In the genomic region with DNA sequence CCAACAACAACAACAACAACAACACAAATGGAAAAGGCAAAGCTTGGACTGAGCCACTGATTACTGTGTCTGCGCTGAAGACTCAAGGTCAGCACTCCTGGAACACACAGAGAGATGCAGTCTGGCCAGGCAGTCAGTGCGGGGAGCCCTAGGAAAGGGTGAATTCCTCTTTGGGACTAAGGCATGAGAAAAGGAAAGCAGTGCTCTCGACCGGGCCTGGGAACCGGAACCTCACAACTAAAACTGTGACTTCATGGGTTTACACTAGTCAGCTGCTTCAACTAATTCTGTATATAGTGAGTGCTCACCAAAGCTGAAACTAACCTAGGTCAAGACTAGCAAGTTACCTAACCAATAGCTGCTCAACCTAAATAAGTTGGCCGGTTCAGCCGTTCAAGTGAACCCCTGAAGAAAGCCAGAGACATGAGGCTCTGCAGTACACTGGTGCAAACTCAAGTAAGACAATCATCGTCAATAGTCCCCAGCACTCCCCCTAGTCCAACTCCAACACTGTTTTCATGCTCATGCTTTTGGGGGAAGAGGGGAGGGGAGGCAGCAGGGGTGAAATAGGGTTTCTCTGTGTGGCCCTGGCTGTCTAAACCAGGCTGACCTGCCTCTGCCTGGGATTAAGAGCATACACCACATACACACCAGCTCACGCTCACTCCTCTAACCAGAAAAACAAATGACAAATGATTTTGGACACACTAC, we compare ENCODE assay signal across 20 mouse cellular contexts. TPM values are rescaled to one million over a fixed set of nuclear protein-coding genes. Genes with fewer than 3 reads are reported as not detected.
DNase-seq lines count a peak whose midpoint lies in the region; ATAC-seq and TF ChIP-seq lines count a peak whose summit lies in the region.
"Had no signal": no experiment of that assay in that cellular context is flagged by ENCODE, and none has a peak within 500 bp of the region (broad histone marks: within the 10 kb centered on the region; RNA-seq: fewer than 3 reads in every experiment).

No protein-coding gene starts in this region.

- peak overlapping the region; percentile 19 for H3K4me3 ChIP-seq in gastrocnemius, adult 2 months
- no peak overlapping the region for H3K4me3 ChIP-seq in liver, embryonic 12.5 days
- no peak overlapping the region for H3K4me3 ChIP-seq in liver, embryonic 11.5 days (ENCODE audit: low read depth, low read length)
- H3K4me3 ChIP-seq in embryonic facial prominence, embryonic 10.5 days: no peak overlapping the region
- H3K4me3 ChIP-seq: embryonic facial prominence, embryonic 13.5 days; limb, embryonic 15.5 days; midbrain, embryonic 13.5 days; myocyte had no signal

- H3K27ac ChIP-seq in gastrocnemius, adult 2 months: peak overlapping the region; percentile 66
- H3K27ac ChIP-seq in liver, embryonic 12.5 days: peak overlapping the region; percentile 43; the same call in 1 of the 2 replicates
- no peak overlapping the region for H3K27ac ChIP-seq in liver, embryonic 11.5 days (ENCODE audit: low read depth, low read length)
- no peak overlapping the region for H3K27ac ChIP-seq in embryonic facial prominence, embryonic 10.5 days (replicated peaks)
- H3K27ac ChIP-seq: embryonic facial prominence, embryonic 13.5 days; limb, embryonic 15.5 days; midbrain, embryonic 13.5 days had no signal

- no peak overlapping the region for H3K9ac ChIP-seq in liver, embryonic 12.5 days
- H3K9ac ChIP-seq in liver, embryonic 11.5 days (ENCODE audit: low read depth, low read length): no peak overlapping the region
- H3K9ac ChIP-seq: embryonic facial prominence, embryonic 13.5 days; limb, embryonic 15.5 days; lung, embryonic 14.5 days; midbrain, embryonic 13.5 days had no signal

- intact Hi-C loops in gastrocnemius, adult 2 months (cut with DNase I): no loop called here

- H3K4me2 ChIP-seq in liver, embryonic 12.5 days: no peak overlapping the region
- no peak overlapping the region for H3K4me2 ChIP-seq in liver, embryonic 11.5 days
- H3K4me2 ChIP-seq: embryonic facial prominence, embryonic 13.5 days; limb, embryonic 15.5 days; lung, embryonic 14.5 days; midbrain, embryonic 13.5 days had no signal

- WGBS in liver, embryonic 12.5 days (ENCODE audit: insufficient replicate concordance): 90% methylated on average over 9 of the region's 9 CpGs
- 88% methylated on average over 9 of the region's 9 CpGs for WGBS in liver, embryonic 11.5 days
- 94% methylated on average over 9 of the region's 9 CpGs for WGBS in embryonic facial prominence, embryonic 10.5 days

- peaks cover 31% of the 10 kb centered on the region for H3K4me1 ChIP-seq in liver, embryonic 12.5 days
- peaks cover 7% of the 10 kb centered on the region; the same call in 1 of the 2 replicates for H3K4me1 ChIP-seq in liver, embryonic 11.5 days (replicated peaks; ENCODE audit: control insufficient read depth, insufficient read depth, low read length)
- H3K4me1 ChIP-seq in embryonic facial prominence, embryonic 10.5 days: peaks cover 10% of the 10 kb centered on the region; the same call in 1 of the 2 replicates

- H3K9me3 ChIP-seq in liver, embryonic 12.5 days (replicated peaks): no peaks in the 10 kb centered on the region
- H3K9me3 ChIP-seq in liver, embryonic 11.5 days (ENCODE audit: control insufficient read depth, low read length): no peaks in the 10 kb centered on the region
- H3K9me3 ChIP-seq in embryonic facial prominence, embryonic 10.5 days: no peaks in the 10 kb centered on the region
- H3K9me3 ChIP-seq: embryonic facial prominence, embryonic 13.5 days; limb, embryonic 15.5 days; midbrain, embryonic 13.5 days had no signal

- peaks cover 11% of the 10 kb centered on the region; the same call in 1 of the 2 replicates for H3K36me3 ChIP-seq in liver, embryonic 12.5 days
- H3K36me3 ChIP-seq in liver, embryonic 11.5 days (ENCODE audit: control insufficient read depth, insufficient read depth, low read length): peaks cover 4% of the 10 kb centered on the region; the same call in 1 of the 2 replicates
- no peaks in the 10 kb centered on the region for H3K36me3 ChIP-seq in embryonic facial prominence, embryonic 10.5 days (replicated peaks)
- H3K36me3 ChIP-seq: embryonic facial prominence, embryonic 13.5 days; limb, embryonic 15.5 days; midbrain, embryonic 13.5 days had no signal

- no peak for ATAC-seq in liver, embryonic 12.5 days
- no peak for ATAC-seq in liver, embryonic 11.5 days (replicated peaks; ENCODE audit: low FRiP score)
- peak; percentile 0; the same call in 1 of the 2 replicates for ATAC-seq in granulocyte monocyte progenitor cell, adult 5-6 weeks (replicated peaks; ENCODE audit: poor library complexity, severe bottlenecking)
- ATAC-seq: forebrain, embryonic 16.5 days; hindbrain, embryonic 16.5 days; midbrain, embryonic 13.5 days had no signal

- no peak for DNase-seq in gastrocnemius, adult 2 months
- DNase-seq in gastrocnemius, postnatal 10 days: no peak
- no peak for DNase-seq in liver, embryonic 11.5 days (ENCODE audit: low spot score)
- peak; percentile 36 for DNase-seq in adrenal gland, postnatal 14 days
- DNase-seq in embryonic facial prominence, embryonic 10.5 days (ENCODE audit: low spot score): no peak
- no peak for DNase-seq in kidney, adult 8-10 months
- DNase-seq: cerebellum, adult 2 months; kidney, adult 11 months; kidney, postnatal 4 days; lung, embryonic 14.5 days; lung, postnatal 4 days; spleen, adult 18-20 months had no signal

- no peak for TF ChIP-seq CTCF in gastrocnemius, adult 2 months (IDR thresholded peaks at IDR 0.05)

- no peaks in the 10 kb centered on the region for H3K27me3 ChIP-seq in liver, embryonic 12.5 days (replicated peaks)
- H3K27me3 ChIP-seq in liver, embryonic 11.5 days (replicated peaks; ENCODE audit: control insufficient read depth, insufficient read depth, low read length): no peaks in the 10 kb centered on the region
- no peaks in the 10 kb centered on the region for H3K27me3 ChIP-seq in embryonic facial prominence, embryonic 10.5 days (replicated peaks; ENCODE audit: low read depth, poor library complexity, severe bottlenecking)
- H3K27me3 ChIP-seq: embryonic facial prominence, embryonic 13.5 days; limb, embryonic 15.5 days; midbrain, embryonic 13.5 days had no signal

RNA-seq across cellular contexts. Expression of a gene that starts 4.9 kb away (rescaled TPM):
- total RNA-seq in gastrocnemius, adult 2 months (2021): 10 to 100 TPM; 19.3 to 33.8 TPM
- total RNA-seq in gastrocnemius, postnatal 10 days (2021): 10 to 100 TPM; 31.2 to 36.6 TPM
- polyA plus RNA-seq in liver, embryonic 12.5 days (2016; fragmentation: Nextera tagmentation; extraction: Ambion mirVana): 24.9 and 28.0 TPM in 2 replicates
- 35.6 and 40.3 TPM in 2 replicates for polyA plus RNA-seq in liver, embryonic 11.5 days (2014; fragmentation: Nextera tagmentation; extraction: Ambion mirVana)
- total RNA-seq in adrenal gland, postnatal 14 days (2021): 42.2 and 53.2 TPM in 2 replicates
- 40.7 and 44.9 TPM in 2 replicates for total RNA-seq in granulocyte monocyte progenitor cell, adult 5-6 weeks (2014; fragmentation: Nextera tagmentation)
- 52.1 and 54.9 TPM in 2 replicates for total RNA-seq in granulocyte monocyte progenitor cell, adult 5-6 weeks (2017)
- polyA plus RNA-seq in embryonic facial prominence, embryonic 10.5 days (2016; fragmentation: Nextera tagmentation; extraction: Ambion mirVana): 42.3 and 43.1 TPM in 2 replicates

RNA-seq across cellular contexts. Expression of a gene that starts 48.9 kb away (rescaled TPM):
- 10 to 100 TPM; 20.4 to 28.2 TPM for total RNA-seq in gastrocnemius, adult 2 months (2021)
- total RNA-seq in gastrocnemius, postnatal 10 days (2021): 10 to 100 TPM; 81.9 to 99.8 TPM
- 325 and 327 TPM in 2 replicates for polyA plus RNA-seq in liver, embryonic 12.5 days (2016; fragmentation: Nextera tagmentation; extraction: Ambion mirVana)
- polyA plus RNA-seq in liver, embryonic 11.5 days (2014; fragmentation: Nextera tagmentation; extraction: Ambion mirVana): 521 and 564 TPM in 2 replicates
- 257 and 263 TPM in 2 replicates for total RNA-seq in adrenal gland, postnatal 14 days (2021)
- 218 and 229 TPM in 2 replicates for total RNA-seq in granulocyte monocyte progenitor cell, adult 5-6 weeks (2014; fragmentation: Nextera tagmentation)
- total RNA-seq in granulocyte monocyte progenitor cell, adult 5-6 weeks (2017): 198 and 212 TPM in 2 replicates
- polyA plus RNA-seq in embryonic facial prominence, embryonic 10.5 days (2016; fragmentation: Nextera tagmentation; extraction: Ambion mirVana): 1,000 and 1,033 TPM in 2 replicates

RNA-seq across cellular contexts. Expression of a gene that starts 52.3 kb away (rescaled TPM):
- 1 to 10 TPM; 4.5 to 6.3 TPM for total RNA-seq in gastrocnemius, adult 2 months (2021)
- 10 to 100 TPM in 1 of 2 experiments, 1 to 10 TPM in 1; 9.5 to 14.2 TPM for total RNA-seq in gastrocnemius, postnatal 10 days (2021)
- 31.4 and 31.9 TPM in 2 replicates for polyA plus RNA-seq in liver, embryonic 12.5 days (2016; fragmentation: Nextera tagmentation; extraction: Ambion mirVana)
- polyA plus RNA-seq in liver, embryonic 11.5 days (2014; fragmentation: Nextera tagmentation; extraction: Ambion mirVana): 45.0 and 47.5 TPM in 2 replicates
- total RNA-seq in adrenal gland, postnatal 14 days (2021): 73.4 and 79.7 TPM in 2 replicates
- total RNA-seq in granulocyte monocyte progenitor cell, adult 5-6 weeks (2014; fragmentation: Nextera tagmentation): 39.0 and 46.8 TPM in 2 replicates
- total RNA-seq in granulocyte monocyte progenitor cell, adult 5-6 weeks (2017): 27.1 and 34.6 TPM in 2 replicates
- polyA plus RNA-seq in embryonic facial prominence, embryonic 10.5 days (2016; fragmentation: Nextera tagmentation; extraction: Ambion mirVana): 43.0 and 46.1 TPM in 2 replicates

Comparison
In these comparisons a context has a peak if more than half of its experiments do, and no peak if none do; other contexts are left out.
1. H3K27ac ChIP-seq: peak in gastrocnemius, adult 2 months (single experiment) and liver, embryonic 12.5 days (single experiment); none in liver, embryonic 11.5 days (single experiment) and embryonic facial prominence, embryonic 10.5 days (single experiment).